Mouse (Mus musculus) liver, embryonic 11.5 days (tissue): Measurements from ENCODE around the gene Mrpl38. TPM values are rescaled to one million over a fixed set of nuclear protein-coding genes. Genes with fewer than 3 reads are reported as not detected.

Source experiments
- ATAC-seq: fragments of 200-750 bp; cut with Nextera tagmentation; replicated peaks from 2 replicates; pipeline ENCODE4 v1.8.0; 2017; ENCODE audit warnings: moderate number of reproducible peaks, mild to moderate bottlenecking, moderate TSS enrichment, moderate library complexity; ENCODE audit not compliant: low FRiP score
- DNase-seq: peaks from one replicate; pipeline ENCODE4 v3.0.0-alpha.2; 2017; ENCODE audit warnings: low spot score
- H3K27ac ChIP-seq: fragments of 300-500 bp; sonication (generic); 2 replicates; pipeline ENCODE4 v1.5.1; 2014; ENCODE audit warnings: mild to moderate bottlenecking, low read depth, low read length, control low read depth
- H3K27me3 ChIP-seq: fragments of 300-500 bp; sonication (generic); replicated peaks from 2 replicates; pipeline ENCODE4 v1.6.1; 2014; ENCODE audit warnings: low read length, mixed read lengths; ENCODE audit not compliant: control insufficient read depth, insufficient read depth
- H3K36me3 ChIP-seq: fragments of 300-500 bp; sonication (generic); 2 replicates; pipeline ENCODE4 v1.6.1; 2014; ENCODE audit warnings: mild to moderate bottlenecking, low read length, moderate library complexity, mixed read lengths; ENCODE audit not compliant: control insufficient read depth, insufficient read depth
- H3K4me1 ChIP-seq: fragments of 300-500 bp; sonication (generic); replicated peaks from 2 replicates; pipeline ENCODE4 v1.6.1; 2014; ENCODE audit warnings: low read length, mixed read lengths; ENCODE audit not compliant: control insufficient read depth, insufficient read depth
- H3K4me2 ChIP-seq: fragments of 300-500 bp; sonication (generic); 2 replicates; pipeline ENCODE4 v1.6.1; 2014; ENCODE audit warnings: mild to moderate bottlenecking, control low read depth, moderate library complexity
- H3K4me3 ChIP-seq: fragments of 300-500 bp; sonication (generic); 2 replicates; pipeline ENCODE4 v1.5.1; 2014; ENCODE audit warnings: low read depth, low read length, control low read depth
- H3K9ac ChIP-seq: fragments of 300-500 bp; sonication (generic); 2 replicates; pipeline ENCODE4 v1.6.1; 2014; ENCODE audit warnings: low read depth, low read length, control low read depth
- H3K9me3 ChIP-seq: fragments of 300-500 bp; sonication (generic); 2 replicates; pipeline ENCODE4 v1.6.1; 2016; ENCODE audit warnings: low read length, inconsistent platforms, mixed read lengths; ENCODE audit not compliant: control insufficient read depth
- WGBS: fragments of 180-500 bp; shearing (Covaris S2); extraction: QIAGEN DNeasy Blood & Tissue Kit; methylation state at CpG from one replicate; pipeline ENCODE4 v1.1.7; 2014; 5-methylcytosine and 5-hydroxymethylcytosine counted together
- polyA plus RNA-seq: library from polyadenylated mRNA; unstranded; fragments of >200 nt; fragmentation: Nextera tagmentation; extraction: Ambion mirVana; gene quantifications from 2 replicates; pipeline ENCODE4 v1.2.1, GENCODE M21; 2014

The Mrpl38 gene
- polyA plus RNA-seq, 1 experiment from 2014 or later, result 121 TPM

- H3K36me3 ChIP-seq, result no peaks in the 10 kb centered on the region
- no peak overlapping the region for H3K4me2 ChIP-seq
- no peaks in the 10 kb centered on the region for H3K9me3 ChIP-seq
- 0 out of 2 replicates have a peak, but pooled peaks have one; percentile 16 for ATAC-seq
- 46% methylated on average over 14 of the region's 14 CpGs for WGBS
- H3K27ac ChIP-seq, result peak overlapping the region; percentile 16; the same call in 1 of the 2 replicates
- H3K27me3 ChIP-seq, result peaks cover 29% of the 10 kb centered on the region
- DNase-seq, result no peak
- H3K4me1 ChIP-seq, result peaks cover 65% of the 10 kb centered on the region
- no peak overlapping the region for H3K4me3 ChIP-seq
- no peak overlapping the region for H3K9ac ChIP-seq
Measured at GRCm38 (mm10) chr11:116104006-116104646, 34.5 kb downstream of the Mrpl38 start.

GRCm38 (mm10) chr11:116103572-116103971 is 35.1 kb downstream of the Mrpl38 start:
- H3K27ac ChIP-seq, result peak overlapping the region; percentile 16; the same call in 1 of the 2 replicates
- 70% methylated on average over 12 of the region's 12 CpGs for WGBS
- H3K4me1 ChIP-seq, result peaks cover 65% of the 10 kb centered on the region
- ATAC-seq, result no peak
- H3K9me3 ChIP-seq, result no peaks in the 10 kb centered on the region
- peaks cover 24% of the 10 kb centered on the region for H3K27me3 ChIP-seq
- no peak overlapping the region for H3K4me3 ChIP-seq
- H3K36me3 ChIP-seq, result no peaks in the 10 kb centered on the region
- H3K9ac ChIP-seq, result no peak overlapping the region
- no peak overlapping the region for H3K4me2 ChIP-seq
- no peak for DNase-seq

- peaks cover 13% of the 10 kb centered on the region for H3K27me3 ChIP-seq
- peak overlapping the region; percentile 72 for H3K27ac ChIP-seq
- H3K9me3 ChIP-seq, result no peaks in the 10 kb centered on the region
- H3K4me3 ChIP-seq, result no peak overlapping the region
- no peaks in the 10 kb centered on the region for H3K36me3 ChIP-seq
- H3K4me2 ChIP-seq, result no peak overlapping the region; the same call in 1 of the 2 replicates
- DNase-seq (no peak), ATAC-seq (no peak)
- peak overlapping the region; percentile 50; the same call in 1 of the 2 replicates for H3K9ac ChIP-seq
- WGBS, result 59% methylated on average over 3 of the region's 4 CpGs
- peaks cover 59% of the 10 kb centered on the region for H3K4me1 ChIP-seq
Measured at GRCm38 (mm10) chr11:116102472-116102871, 36.2 kb downstream of the Mrpl38 start.

GRCm38 (mm10) chr11:116101931-116102381 is 36.7 kb downstream of the Mrpl38 start:
- Histone ChIP-seq H3K4me3 (no peak overlapping the region), H3K4me1 (peaks cover 57% of the 10 kb centered on the region), H3K9me3 (no peaks in the 10 kb centered on the region), H3K36me3 (no peaks in the 10 kb centered on the region), H3K9ac (peak overlapping the region; percentile 50), H3K27me3 (peaks cover 8% of the 10 kb centered on the region), H3K4me2 (peak overlapping the region; percentile 43), H3K27ac (peak overlapping the region; percentile 72)
- no peak for ATAC-seq
- WGBS, result 53% methylated on average over 11 of the region's 11 CpGs
- no peak for DNase-seq

- no peak overlapping the region for H3K4me2 ChIP-seq
- H3K27me3 ChIP-seq, result no peaks in the 10 kb centered on the region
- H3K4me1 ChIP-seq, result peaks cover 45% of the 10 kb centered on the region
- H3K9ac ChIP-seq, result no peak overlapping the region
- H3K4me3 ChIP-seq, result no peak overlapping the region
- no peak for ATAC-seq
- H3K27ac ChIP-seq, result no peak overlapping the region
- H3K9me3 ChIP-seq, result no peaks in the 10 kb centered on the region
- DNase-seq, result no peak
- H3K36me3 ChIP-seq, result no peaks in the 10 kb centered on the region
- WGBS, result 81% methylated on average over 7 of the region's 7 CpGs
Measured at GRCm38 (mm10) chr11:116100839-116101238, 37.8 kb downstream of the Mrpl38 start.

GRCm38 (mm10) chr11:116100385-116100784 is 38.3 kb downstream of the Mrpl38 start:
- H3K4me2 ChIP-seq, result no peak overlapping the region
- no peaks in the 10 kb centered on the region for H3K27me3 ChIP-seq
- H3K4me3 ChIP-seq, result no peak overlapping the region
- H3K9ac ChIP-seq, result no peak overlapping the region
- 56% methylated on average over 6 of the region's 6 CpGs for WGBS
- ATAC-seq (no peak), DNase-seq (no peak)
- no peak overlapping the region for H3K27ac ChIP-seq
- H3K4me1 ChIP-seq, result peaks cover 43% of the 10 kb centered on the region
- H3K36me3 ChIP-seq, result no peaks in the 10 kb centered on the region
- H3K9me3 ChIP-seq, result no peaks in the 10 kb centered on the region

- Histone ChIP-seq H3K4me2 (no peak overlapping the region), H3K36me3 (no peaks in the 10 kb centered on the region), H3K9ac (no peak overlapping the region), H3K9me3 (no peaks in the 10 kb centered on the region), H3K4me3 (no peak overlapping the region), H3K4me1 (peaks cover 42% of the 10 kb centered on the region), H3K27me3 (no peaks in the 10 kb centered on the region), H3K27ac (no peak overlapping the region)
- 62% methylated on average over 6 of the region's 6 CpGs for WGBS
- DNase-seq, result no peak
- ATAC-seq, result no peak
Measured at GRCm38 (mm10) chr11:116099462-116099861, 39.2 kb downstream of the Mrpl38 start.

GRCm38 (mm10) chr11:116098711-116099460 is 39.8 kb downstream of the Mrpl38 start:
- Histone ChIP-seq H3K4me2 (no peak overlapping the region), H3K9me3 (no peaks in the 10 kb centered on the region), H3K27ac (no peak overlapping the region), H3K36me3 (no peaks in the 10 kb centered on the region), H3K27me3 (no peaks in the 10 kb centered on the region), H3K4me3 (no peak overlapping the region), H3K4me1 (peaks cover 40% of the 10 kb centered on the region), H3K9ac (no peak overlapping the region)
- DNase-seq, result no peak
- 64% methylated on average over 14 of the region's 14 CpGs for WGBS
- ATAC-seq, result no peak
